Mouse (Mus musculus): Measurements from ENCODE around the gene Mboat7.

DNA sequence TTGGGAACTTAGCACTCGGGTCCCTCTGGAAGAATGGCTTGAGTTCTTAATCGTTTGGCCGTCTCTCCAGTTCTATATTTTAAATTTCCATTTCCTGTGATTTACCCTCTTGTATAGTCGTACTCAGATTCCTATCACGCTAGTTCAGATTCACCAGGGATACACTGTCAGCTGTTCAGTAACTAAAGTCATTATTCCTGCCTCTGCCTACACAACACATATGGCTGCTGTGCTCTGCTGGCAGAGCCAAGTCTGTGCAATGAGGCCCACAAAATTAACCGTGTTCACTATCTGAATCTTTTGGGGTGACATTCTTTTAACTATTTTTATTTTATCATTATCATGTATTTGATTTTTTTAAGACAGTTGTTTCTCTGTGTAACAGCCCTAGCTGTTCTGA is 5.1 kb upstream of the Mboat7 start:
- no peak for TF ChIP-seq CTCF (IDR thresholded peaks at IDR 0.05; ENCODE audit: extremely low read depth, insufficient read depth, low read length)
- no peak for TF ChIP-seq POLR2A (IDR thresholded peaks at IDR 0.05; ENCODE audit: extremely low read depth, insufficient read depth, low read length)
